Mouse (Mus musculus): ENCODE data around the gene Zmynd8.

DNA sequence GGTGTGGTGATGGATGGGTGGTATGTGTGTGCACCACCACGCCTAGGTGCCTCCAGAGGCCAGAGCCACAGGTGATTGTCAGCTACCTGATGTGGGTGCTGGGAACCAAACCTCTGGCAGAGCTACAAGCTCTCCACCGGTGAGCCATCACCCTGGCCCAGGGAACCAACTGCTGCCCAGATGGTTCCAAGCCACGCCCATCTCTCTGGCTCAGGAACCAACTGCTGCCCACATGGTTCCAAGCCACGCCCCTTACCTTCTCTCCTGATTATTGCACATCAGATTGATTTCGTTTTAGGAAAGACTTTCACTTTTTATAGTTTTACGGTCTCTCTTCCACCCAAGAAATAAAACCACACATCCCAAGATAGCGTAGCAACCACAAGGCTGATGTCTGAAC is 150.8 kb downstream of the Zmynd8 start:
- no peak for TF ChIP-seq CTCF (conservative IDR thresholded peaks at IDR 0.05; ENCODE audit: insufficient read depth, insufficient read length, low read depth, low read length)
- TF ChIP-seq POLR2A (IDR thresholded peaks at IDR 0.05; ENCODE audit: low read depth, low read length): no peak
